Mouse (Mus musculus): ENCODE results near the gene Ppm1h. TPM values are rescaled to one million over a fixed set of nuclear protein-coding genes. Genes with fewer than 3 reads are reported as not detected.

The Ppm1h gene
- total RNA-seq, 2 experiments from 2014 or later = 21.4 to 28.5 TPM

DNA sequence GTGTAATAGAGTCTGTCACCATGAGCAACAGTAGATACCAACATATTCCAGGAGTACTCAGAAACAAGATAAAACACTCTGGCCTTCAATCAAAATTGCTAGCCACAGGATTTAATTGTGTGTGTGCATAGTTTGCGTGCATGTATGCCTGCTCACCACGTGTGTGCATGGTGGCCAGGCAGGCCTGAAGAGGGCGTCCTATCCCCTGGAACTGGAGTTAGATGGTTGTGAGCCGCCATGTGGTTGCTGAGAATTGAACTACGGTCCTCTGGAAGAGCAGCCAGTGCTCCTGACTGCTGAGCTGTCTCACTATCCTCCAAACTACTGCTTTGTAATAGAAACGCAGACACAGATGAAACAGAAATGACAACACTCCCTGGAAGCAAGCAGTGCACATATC lies 312.0 kb downstream of the Ppm1h start:
- ATAC-seq (replicated peaks; ENCODE audit: poor library complexity) = no peak

DNA sequence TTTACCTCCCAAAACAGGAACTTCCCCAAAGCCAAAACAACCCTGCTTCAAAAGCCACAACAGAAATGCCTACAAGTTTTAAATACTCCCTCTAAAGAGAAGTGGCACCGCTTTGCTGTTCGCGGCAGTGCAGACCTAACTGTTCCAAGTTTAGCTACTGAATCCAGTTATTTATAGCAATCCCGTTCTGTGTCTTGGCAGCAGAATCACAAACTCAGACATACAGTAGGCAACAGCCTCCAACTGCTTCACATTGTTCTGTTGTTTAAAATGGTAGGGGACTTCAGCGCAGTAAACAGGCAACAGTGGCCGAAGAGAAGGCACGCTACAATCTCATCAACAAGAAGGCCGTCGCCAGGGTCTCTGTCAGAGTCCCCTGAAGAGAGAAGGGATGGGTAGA lies 312.5 kb downstream of the Ppm1h start:
- ATAC-seq (replicated peaks; ENCODE audit: poor library complexity) = no peak

DNA sequence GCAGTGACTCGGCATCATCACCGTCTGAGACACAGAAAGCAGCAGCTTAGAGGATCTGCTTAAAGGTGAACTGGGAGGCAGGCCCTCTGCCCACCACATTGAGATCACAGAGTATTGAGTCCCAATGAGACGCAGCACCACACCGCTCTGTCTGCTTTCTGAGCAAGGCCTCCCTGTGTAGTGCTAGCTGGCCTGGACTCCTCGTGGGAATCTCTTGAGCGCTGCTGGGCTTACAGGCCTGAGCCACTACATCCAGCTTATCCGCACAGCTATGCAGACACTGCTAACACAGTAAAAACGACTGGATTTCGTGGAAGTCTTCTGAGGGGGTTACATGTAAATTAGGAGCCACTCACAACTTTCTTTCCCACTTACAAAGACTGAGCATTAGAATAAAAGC lies 313.1 kb downstream of the Ppm1h start:
- no peak for ATAC-seq (replicated peaks; ENCODE audit: poor library complexity)

DNA sequence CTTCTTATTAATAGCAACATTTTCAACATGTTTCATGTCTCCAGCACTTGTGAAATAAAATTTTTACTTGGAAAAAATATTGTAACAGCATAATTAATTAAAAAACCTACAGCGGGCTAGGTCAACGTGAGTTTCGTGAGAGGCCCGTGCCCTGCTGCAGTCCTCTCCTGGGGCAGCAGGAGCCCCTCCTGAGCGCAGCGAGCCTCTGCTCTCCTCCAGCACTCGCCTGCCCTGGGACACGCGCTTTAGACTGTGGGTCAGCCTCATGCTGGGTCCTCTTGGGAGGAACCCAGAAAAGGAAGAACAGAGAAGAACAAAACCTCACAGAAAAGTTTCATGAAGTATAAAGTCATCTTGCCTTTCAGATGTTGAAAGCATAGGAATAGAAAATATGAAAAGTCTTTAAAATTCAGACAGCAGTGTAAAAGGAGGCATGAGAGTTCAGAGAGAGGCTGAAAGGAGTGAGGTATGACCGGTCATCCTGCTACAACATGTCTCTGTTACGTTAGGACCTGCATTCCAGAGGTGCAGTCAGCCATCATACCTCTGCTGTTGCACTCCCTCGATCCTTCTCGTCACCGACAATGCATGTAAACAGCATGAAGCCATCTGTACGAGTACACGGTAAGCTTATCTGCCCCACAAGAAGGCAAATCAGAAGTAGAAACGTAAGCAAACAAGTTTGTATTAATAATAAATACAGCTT lies 316.0 kb downstream of the Ppm1h start:
- ATAC-seq (replicated peaks; ENCODE audit: poor library complexity) = no peak

Other genes with a start within 250 kb of the Ppm1h start
- gene Avpr1a, start 230.3 kb upstream of the Ppm1h start, total RNA-seq (2015) = not detected in 2 replicates
- gene Avpr1a, start 230.3 kb upstream of the Ppm1h start, total RNA-seq (2017) = not detected in 2 replicates

Data from megakaryocyte progenitor cell, adult 5-6 weeks (primary cell).